Mouse (Mus musculus): ENCODE results near the gene Slc29a4. TPM values are rescaled to one million over a fixed set of nuclear protein-coding genes. Genes with fewer than 3 reads are reported as not detected.

Slc29a4 gene
- polyA plus RNA-seq, 1 experiment from 2014 or later: 5.7 TPM

DNA sequence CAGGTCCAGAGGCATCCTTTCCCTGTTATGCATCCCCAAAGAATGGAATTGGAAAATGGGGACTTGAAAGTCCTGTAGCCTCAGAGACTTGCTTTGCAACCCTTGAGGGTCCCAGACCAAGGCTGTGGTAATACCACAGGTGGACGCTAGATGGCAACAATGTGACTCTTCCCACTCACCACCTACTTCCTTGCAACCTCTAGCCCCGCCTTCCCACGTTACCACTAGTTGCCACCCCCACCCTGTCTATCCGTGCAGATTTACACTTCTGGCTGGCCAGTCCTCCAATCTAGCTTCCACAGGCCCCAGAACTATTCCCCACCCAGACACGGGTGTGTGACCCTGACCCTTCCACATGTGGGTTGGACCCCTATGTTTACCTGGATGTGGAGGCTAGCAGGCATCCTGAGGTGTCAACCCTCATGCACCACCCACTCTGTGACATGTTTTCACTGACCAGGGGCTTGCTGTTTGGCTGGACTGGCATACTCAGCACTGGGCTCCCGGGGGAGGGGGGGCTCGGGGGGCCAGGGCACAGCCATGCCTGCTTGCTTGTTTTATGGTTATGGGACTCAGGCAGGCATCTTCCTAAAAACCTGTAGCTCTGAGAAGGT is 31.3 kb downstream of the Slc29a4 start:
- Histone ChIP-seq H3K9ac (ENCODE audit: low read length) (no peak overlapping the region), H3K27ac (ENCODE audit: low read length) (no peak overlapping the region), H3K27me3 (ENCODE audit: control insufficient read depth, insufficient read depth, low read depth, low read length) (no peaks in the 10 kb centered on the region), H3K9me3 (ENCODE audit: control insufficient read depth, low read length) (no peaks in the 10 kb centered on the region), H3K4me3 (ENCODE audit: low read length) (no peak overlapping the region), H3K36me3 (ENCODE audit: control insufficient read depth, insufficient read depth, low read length) (peaks cover 31% of the 10 kb centered on the region), H3K4me1 (replicated peaks; ENCODE audit: control insufficient read depth, insufficient read depth, low read length) (peaks cover 3% of the 10 kb centered on the region), H3K4me2 (ENCODE audit: low read depth, low read length) (peak overlapping the region; percentile 35; the same call in 1 of the 2 replicates)
- ATAC-seq (ENCODE audit: low read depth): peak; percentile 65
- 7% methylated on average over 7 of the region's 7 CpGs for WGBS

DNA sequence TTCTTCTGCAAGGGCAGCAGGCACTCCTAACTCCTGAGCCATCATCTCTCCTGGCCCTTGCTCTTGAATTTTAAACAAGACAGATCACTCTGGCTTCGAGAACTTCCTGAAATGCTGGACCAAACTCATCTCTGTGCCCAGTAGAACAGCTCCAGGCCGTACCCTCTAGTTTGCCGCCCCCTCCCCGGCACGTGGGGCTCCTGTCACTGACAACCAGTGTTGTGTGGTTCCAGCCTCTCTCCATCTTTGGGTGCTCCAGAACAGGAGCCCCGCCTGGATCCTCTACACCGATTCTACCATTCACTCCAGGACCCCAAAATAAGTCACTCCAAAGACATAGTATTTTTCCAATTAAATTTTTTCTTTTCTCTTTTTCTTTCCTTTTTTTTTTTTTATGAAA is 32.0 kb downstream of the Slc29a4 start:
- Histone ChIP-seq H3K9ac (ENCODE audit: low read length) (no peak overlapping the region), H3K36me3 (ENCODE audit: control insufficient read depth, insufficient read depth, low read length) (peaks cover 37% of the 10 kb centered on the region), H3K9me3 (ENCODE audit: control insufficient read depth, low read length) (no peaks in the 10 kb centered on the region), H3K27me3 (ENCODE audit: control insufficient read depth, insufficient read depth, low read depth, low read length) (no peaks in the 10 kb centered on the region), H3K4me3 (ENCODE audit: low read length) (no peak overlapping the region), H3K27ac (ENCODE audit: low read length) (no peak overlapping the region), H3K4me2 (ENCODE audit: low read depth, low read length) (no peak overlapping the region), H3K4me1 (replicated peaks; ENCODE audit: control insufficient read depth, insufficient read depth, low read length) (peaks cover 3% of the 10 kb centered on the region)
- ATAC-seq (ENCODE audit: low read depth): no peak
- WGBS: 88% methylated on average over 7 of the region's 7 CpGs

- H3K27ac ChIP-seq (ENCODE audit: low read length): no peak overlapping the region
- H3K27me3 ChIP-seq (ENCODE audit: control insufficient read depth, insufficient read depth, low read depth, low read length): no peaks in the 10 kb centered on the region
- no peak for ATAC-seq (ENCODE audit: low read depth)
- peaks cover 3% of the 10 kb centered on the region for H3K4me1 ChIP-seq (replicated peaks; ENCODE audit: control insufficient read depth, insufficient read depth, low read length)
- H3K9ac ChIP-seq (ENCODE audit: low read length): no peak overlapping the region
- H3K4me3 ChIP-seq (ENCODE audit: low read length): no peak overlapping the region
- peaks cover 54% of the 10 kb centered on the region for H3K36me3 ChIP-seq (ENCODE audit: control insufficient read depth, insufficient read depth, low read length)
- H3K9me3 ChIP-seq (ENCODE audit: control insufficient read depth, low read length): no peaks in the 10 kb centered on the region
- no peak overlapping the region for H3K4me2 ChIP-seq (ENCODE audit: low read depth, low read length)
- 86% methylated on average over 6 of the region's 6 CpGs for WGBS
These were observed 34.4 kb downstream of the Slc29a4 start for GRCm38 (mm10) chr5:142726748-142727147.

DNA sequence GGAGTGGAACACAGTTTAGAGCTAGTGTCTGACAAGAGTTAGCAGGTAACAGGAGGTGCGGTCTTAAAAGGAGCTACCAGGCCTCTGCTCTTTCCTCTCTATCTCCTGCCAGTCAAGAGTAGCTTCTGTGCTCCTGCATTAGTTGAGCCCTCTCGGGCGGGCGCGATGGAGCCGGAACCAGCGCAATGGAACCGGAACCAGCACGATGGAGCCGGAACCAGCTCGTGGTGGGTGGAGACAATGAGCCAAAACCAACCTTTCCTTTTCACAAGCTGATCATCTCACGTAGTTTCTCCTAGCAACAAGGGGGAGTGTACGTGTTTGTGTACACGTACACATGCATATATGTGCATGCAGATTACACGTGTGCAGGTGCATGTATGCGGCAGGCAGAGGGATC is 36.0 kb downstream of the Slc29a4 start:
- ATAC-seq (ENCODE audit: low read depth): no peak
- peaks cover 67% of the 10 kb centered on the region for H3K36me3 ChIP-seq (ENCODE audit: control insufficient read depth, insufficient read depth, low read length)
- H3K27me3 ChIP-seq (ENCODE audit: control insufficient read depth, insufficient read depth, low read depth, low read length): no peaks in the 10 kb centered on the region
- 94% methylated on average over 16 of the region's 16 CpGs for WGBS
- H3K27ac ChIP-seq (ENCODE audit: low read length): no peak overlapping the region
- H3K9ac ChIP-seq (ENCODE audit: low read length): no peak overlapping the region
- no peaks in the 10 kb centered on the region for H3K9me3 ChIP-seq (ENCODE audit: control insufficient read depth, low read length)
- H3K4me3 ChIP-seq (ENCODE audit: low read length): no peak overlapping the region
- no peak overlapping the region for H3K4me2 ChIP-seq (ENCODE audit: low read depth, low read length)
- H3K4me1 ChIP-seq (replicated peaks; ENCODE audit: control insufficient read depth, insufficient read depth, low read length): peaks cover 3% of the 10 kb centered on the region

DNA sequence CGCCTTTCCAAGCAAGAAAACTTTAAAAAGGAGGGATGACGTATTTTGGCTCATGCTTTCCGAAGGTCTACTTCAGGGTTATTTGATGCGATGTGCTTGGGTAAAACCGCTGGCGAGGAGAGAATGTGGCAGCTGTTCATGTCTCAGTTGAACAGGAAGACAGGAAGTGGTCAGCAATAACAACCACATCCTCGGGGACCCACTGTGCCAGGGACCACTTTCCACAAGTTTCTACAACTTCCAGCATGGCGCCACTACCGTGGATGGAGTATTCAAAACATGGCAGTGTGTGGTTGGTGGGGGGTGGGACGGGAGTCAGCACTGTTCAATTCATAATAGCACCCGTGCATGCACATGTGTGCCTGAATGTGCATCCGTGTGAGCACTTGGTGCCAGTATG is 38.0 kb downstream of the Slc29a4 start:
- ATAC-seq (ENCODE audit: low read depth): no peak
- peaks cover 72% of the 10 kb centered on the region for H3K36me3 ChIP-seq (ENCODE audit: control insufficient read depth, insufficient read depth, low read length)
- no peak overlapping the region for H3K27ac ChIP-seq (ENCODE audit: low read length)
- no peaks in the 10 kb centered on the region for H3K27me3 ChIP-seq (ENCODE audit: control insufficient read depth, insufficient read depth, low read depth, low read length)
- no peaks in the 10 kb centered on the region for H3K9me3 ChIP-seq (ENCODE audit: control insufficient read depth, low read length)
- WGBS: 83% methylated on average over 12 of the region's 12 CpGs
- H3K4me3 ChIP-seq (ENCODE audit: low read length): no peak overlapping the region
- H3K4me1 ChIP-seq (replicated peaks; ENCODE audit: control insufficient read depth, insufficient read depth, low read length): no peaks in the 10 kb centered on the region
- H3K9ac ChIP-seq (ENCODE audit: low read length): no peak overlapping the region
- no peak overlapping the region for H3K4me2 ChIP-seq (ENCODE audit: low read depth, low read length)

- Histone ChIP-seq H3K4me3 (ENCODE audit: low read length) (no peak overlapping the region), H3K27ac (ENCODE audit: low read length) (no peak overlapping the region), H3K9me3 (ENCODE audit: control insufficient read depth, low read length) (no peaks in the 10 kb centered on the region), H3K9ac (ENCODE audit: low read length) (no peak overlapping the region), H3K4me2 (ENCODE audit: low read depth, low read length) (no peak overlapping the region), H3K4me1 (replicated peaks; ENCODE audit: control insufficient read depth, insufficient read depth, low read length) (no peaks in the 10 kb centered on the region), H3K27me3 (ENCODE audit: control insufficient read depth, insufficient read depth, low read depth, low read length) (no peaks in the 10 kb centered on the region), H3K36me3 (ENCODE audit: control insufficient read depth, insufficient read depth, low read length) (peaks cover 71% of the 10 kb centered on the region)
- no peak for ATAC-seq (ENCODE audit: low read depth)
- 75% methylated on average over 11 of the region's 11 CpGs for WGBS
These were observed 39.6 kb downstream of the Slc29a4 start for GRCm38 (mm10) chr5:142731916-142732315.

- Histone ChIP-seq H3K9me3 (ENCODE audit: control insufficient read depth, low read length) (no peaks in the 10 kb centered on the region), H3K4me2 (ENCODE audit: low read depth, low read length) (no peak overlapping the region), H3K9ac (ENCODE audit: low read length) (no peak overlapping the region), H3K27me3 (ENCODE audit: control insufficient read depth, insufficient read depth, low read depth, low read length) (no peaks in the 10 kb centered on the region), H3K36me3 (ENCODE audit: control insufficient read depth, insufficient read depth, low read length) (peaks cover 64% of the 10 kb centered on the region), H3K27ac (ENCODE audit: low read length) (no peak overlapping the region), H3K4me3 (ENCODE audit: low read length) (no peak overlapping the region), H3K4me1 (replicated peaks; ENCODE audit: control insufficient read depth, insufficient read depth, low read length) (no peaks in the 10 kb centered on the region)
- WGBS: 84% methylated on average over 8 of the region's 8 CpGs
- ATAC-seq (ENCODE audit: low read depth): no peak
These were observed 47.6 kb downstream of the Slc29a4 start for GRCm38 (mm10) chr5:142739941-142740340.

GRCm38 (mm10) chr5:142747026-142747629 is 54.8 kb downstream of the Slc29a4 start:
- H3K4me1 ChIP-seq (replicated peaks; ENCODE audit: control insufficient read depth, insufficient read depth, low read length): no peaks in the 10 kb centered on the region
- no peak for ATAC-seq (ENCODE audit: low read depth)
- WGBS: 77% methylated on average over 12 of the region's 12 CpGs
- no peak overlapping the region for H3K9ac ChIP-seq (ENCODE audit: low read length)
- H3K27me3 ChIP-seq (ENCODE audit: control insufficient read depth, insufficient read depth, low read depth, low read length): no peaks in the 10 kb centered on the region
- peaks cover 52% of the 10 kb centered on the region for H3K36me3 ChIP-seq (ENCODE audit: control insufficient read depth, insufficient read depth, low read length)
- no peaks in the 10 kb centered on the region for H3K9me3 ChIP-seq (ENCODE audit: control insufficient read depth, low read length)
- H3K27ac ChIP-seq (ENCODE audit: low read length): no peak overlapping the region
- no peak overlapping the region for H3K4me3 ChIP-seq (ENCODE audit: low read length)
- no peak overlapping the region for H3K4me2 ChIP-seq (ENCODE audit: low read depth, low read length)

DNA sequence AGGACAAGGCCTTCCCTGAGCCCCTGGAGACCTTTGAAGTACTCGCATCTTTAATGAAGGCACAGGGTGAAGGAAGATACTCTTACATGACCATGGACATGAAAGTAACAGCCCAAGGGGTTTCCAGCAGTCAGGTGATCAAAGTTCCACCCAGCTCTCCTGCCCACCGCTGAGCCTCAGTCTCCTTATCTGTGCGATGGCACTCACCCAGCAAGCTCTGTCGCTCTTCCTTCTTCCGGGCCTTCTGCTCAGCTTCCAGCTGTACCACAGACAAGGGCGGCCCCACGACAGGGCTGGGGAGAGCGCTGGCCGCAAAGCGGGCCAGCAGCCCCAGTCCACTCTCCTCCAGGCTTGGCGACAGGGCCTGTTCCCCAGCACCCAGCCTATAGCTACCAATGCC is 57.9 kb downstream of the Slc29a4 start:
- Histone ChIP-seq H3K27ac (ENCODE audit: low read length) (no peak overlapping the region), H3K4me1 (replicated peaks; ENCODE audit: control insufficient read depth, insufficient read depth, low read length) (no peaks in the 10 kb centered on the region), H3K4me2 (ENCODE audit: low read depth, low read length) (no peak overlapping the region), H3K36me3 (ENCODE audit: control insufficient read depth, insufficient read depth, low read length) (peaks cover 30% of the 10 kb centered on the region), H3K9me3 (ENCODE audit: control insufficient read depth, low read length) (no peaks in the 10 kb centered on the region), H3K4me3 (ENCODE audit: low read length) (no peak overlapping the region), H3K27me3 (ENCODE audit: control insufficient read depth, insufficient read depth, low read depth, low read length) (no peaks in the 10 kb centered on the region), H3K9ac (ENCODE audit: low read length) (no peak overlapping the region)
- 85% methylated on average over 11 of the region's 11 CpGs for WGBS
- ATAC-seq (ENCODE audit: low read depth): no peak

Measured in lung, embryonic 16.5 days (tissue).